Mouse (Mus musculus): ENCODE data around the gene Idh3g. TPM values are rescaled to one million over a fixed set of nuclear protein-coding genes. Genes with fewer than 3 reads are reported as not detected.
A peak's percentile ranks its signal among the peaks of the same experiment; 100 is the strongest.

The Idh3g gene
- polyA plus RNA-seq, 1 experiment from 2014 or later, result 205 TPM

DNA sequence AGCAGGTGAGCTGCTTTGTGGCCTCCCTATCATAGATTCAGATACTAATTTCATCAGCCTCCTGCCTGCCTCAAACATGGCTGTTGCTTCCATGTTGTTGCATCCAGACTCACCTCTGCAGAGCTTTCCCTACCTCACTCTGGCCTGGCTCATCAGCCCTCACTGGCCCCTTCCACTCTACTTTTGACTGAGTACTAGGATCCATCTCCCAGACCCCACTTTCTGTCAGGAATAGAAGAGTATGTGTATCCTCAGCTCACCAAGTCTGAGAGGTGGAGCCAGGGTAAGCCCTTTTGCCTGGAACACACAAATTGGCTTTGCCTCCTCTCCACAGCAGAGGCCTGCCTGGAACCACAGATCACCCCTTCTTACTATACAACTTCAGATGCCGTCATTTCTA lies 1.8 kb upstream of the Idh3g start:
- ATAC-seq, result no peak
- WGBS, result 85% methylated on average over 1 of the region's 1 CpGs
- no peaks in the 10 kb centered on the region for H3K9me3 ChIP-seq (replicated peaks)
- peaks cover 22% of the 10 kb centered on the region; the same call in 1 of the 2 replicates for H3K36me3 ChIP-seq (ENCODE audit: poor library complexity, severe bottlenecking)
- H3K27ac ChIP-seq, result no peak overlapping the region
- no peak overlapping the region; the same call in 1 of the 2 replicates for H3K9ac ChIP-seq
- H3K4me1 ChIP-seq, result peaks cover 25% of the 10 kb centered on the region
- no peaks in the 10 kb centered on the region for H3K27me3 ChIP-seq
- H3K4me2 ChIP-seq, result peak overlapping the region; percentile 67
- H3K4me3 ChIP-seq, result no peak overlapping the region

DNA sequence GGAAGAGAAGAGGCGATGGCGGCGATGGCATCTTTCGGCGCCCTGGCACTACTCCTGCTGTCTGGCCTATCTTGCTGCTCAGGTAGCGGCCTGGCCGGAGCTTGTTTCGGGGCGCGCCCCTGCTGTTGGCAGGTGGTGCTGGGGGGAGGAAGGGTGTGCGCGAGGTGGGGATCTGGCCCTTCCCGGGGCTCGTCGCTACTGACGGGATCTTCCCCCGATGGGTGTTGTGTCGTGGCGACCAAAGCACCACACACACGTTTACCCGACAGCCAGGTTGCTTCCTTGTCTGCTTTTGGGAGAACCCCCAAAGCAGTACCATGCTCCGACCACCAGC lies 495 bp upstream of the Idh3g start:
- Histone ChIP-seq H3K36me3 (ENCODE audit: poor library complexity, severe bottlenecking) (peaks cover 24% of the 10 kb centered on the region; the same call in 1 of the 2 replicates), H3K27me3 (no peaks in the 10 kb centered on the region), H3K27ac (peak overlapping the region; percentile 84), H3K4me3 (peak overlapping the region; percentile 56), H3K9ac (peak overlapping the region; percentile 73), H3K4me1 (peaks cover 25% of the 10 kb centered on the region), H3K9me3 (replicated peaks) (no peaks in the 10 kb centered on the region), H3K4me2 (peak overlapping the region; percentile 67)
- peak; percentile 54; the same call in 1 of the 2 replicates for ATAC-seq
- 15% methylated on average over 19 of the region's 22 CpGs for WGBS

DNA sequence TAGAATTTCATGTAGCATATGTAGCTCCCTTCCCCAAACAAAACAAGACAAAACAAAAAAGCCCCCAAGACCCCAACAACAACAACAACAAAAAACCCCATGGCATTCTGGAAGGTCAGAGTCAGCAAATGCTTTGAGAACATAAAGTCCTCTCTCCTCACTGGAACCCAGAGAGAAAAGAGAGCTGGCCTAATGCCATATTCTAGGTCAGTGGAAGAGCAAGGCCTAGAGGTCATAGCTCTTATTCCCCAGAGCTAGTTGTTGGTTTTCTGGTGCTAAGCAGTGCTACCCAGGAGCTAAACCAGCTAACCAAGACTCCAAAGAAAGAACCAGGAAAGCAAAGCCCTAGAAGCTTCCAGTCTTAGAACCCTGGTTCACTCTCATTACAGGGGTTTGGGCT lies 1.0 kb downstream of the Idh3g start:
- Histone ChIP-seq H3K9ac (peak overlapping the region; percentile 73), H3K9me3 (replicated peaks) (no peaks in the 10 kb centered on the region), H3K4me3 (peak overlapping the region; percentile 56), H3K27ac (no peak overlapping the region), H3K27me3 (no peaks in the 10 kb centered on the region), H3K36me3 (ENCODE audit: poor library complexity, severe bottlenecking) (peaks cover 27% of the 10 kb centered on the region), H3K4me2 (peak overlapping the region; percentile 66), H3K4me1 (peaks cover 25% of the 10 kb centered on the region)
- no peak for ATAC-seq

DNA sequence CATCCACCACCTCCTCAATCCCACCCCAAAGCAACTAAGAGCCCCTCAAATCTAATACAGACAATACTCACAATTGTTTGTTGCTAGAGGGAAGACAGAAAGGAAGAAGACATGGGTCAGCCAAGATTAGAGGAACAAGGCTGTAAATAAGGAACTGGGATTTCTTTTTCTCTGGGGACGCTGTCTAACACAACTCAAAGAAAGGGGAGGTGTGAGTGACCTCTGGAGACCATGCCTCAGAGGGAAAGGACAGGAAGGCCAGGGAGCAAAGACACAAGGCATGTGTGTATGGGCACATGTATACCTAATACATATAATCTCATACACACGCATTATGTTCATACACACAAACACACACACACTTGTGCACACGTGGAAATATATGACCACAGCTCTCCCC lies 4.5 kb downstream of the Idh3g start:
- peaks cover 11% of the 10 kb centered on the region; the same call in 1 of the 2 replicates for H3K4me1 ChIP-seq
- WGBS, result 92% methylated on average over 3 of the region's 3 CpGs
- H3K27me3 ChIP-seq, result no peaks in the 10 kb centered on the region

DNA sequence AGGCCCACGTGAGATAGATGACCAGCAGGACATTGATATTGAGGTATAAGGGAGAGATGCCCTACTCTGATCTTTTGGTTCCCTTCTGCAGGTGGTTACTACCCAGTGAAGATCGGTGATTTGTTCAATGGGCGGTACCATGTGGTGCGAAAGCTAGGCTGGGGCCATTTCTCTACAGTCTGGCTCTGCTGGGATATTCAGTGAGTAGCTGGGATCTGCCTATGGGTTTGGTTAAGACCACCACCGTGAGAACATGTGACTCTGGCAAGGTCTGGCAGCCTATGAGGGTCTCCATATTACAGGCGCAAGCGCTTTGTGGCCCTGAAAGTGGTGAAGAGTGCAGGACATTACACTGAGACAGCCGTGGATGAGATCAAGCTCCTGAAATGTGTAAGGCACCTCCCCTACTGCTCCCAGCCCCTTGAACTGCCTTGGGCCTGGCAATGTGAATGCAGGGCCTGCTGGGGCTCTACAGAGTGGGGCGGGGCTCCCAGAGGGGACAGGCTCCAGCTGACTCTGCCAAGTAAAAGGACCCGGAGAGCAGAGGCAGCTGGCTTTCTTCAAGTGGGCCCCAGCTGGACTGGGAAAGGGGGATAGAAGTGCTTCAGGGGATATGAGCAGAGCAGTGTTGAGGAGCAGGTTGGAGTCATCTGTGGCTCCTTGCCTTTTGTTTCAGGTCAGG lies 11.8 kb downstream of the Idh3g start:
- Histone ChIP-seq H3K9ac (no peak overlapping the region), H3K4me1 (no peaks in the 10 kb centered on the region), H3K4me2 (no peak overlapping the region), H3K9me3 (replicated peaks) (no peaks in the 10 kb centered on the region), H3K4me3 (no peak overlapping the region), H3K27ac (no peak overlapping the region), H3K27me3 (no peaks in the 10 kb centered on the region), H3K36me3 (ENCODE audit: poor library complexity, severe bottlenecking) (peaks cover 39% of the 10 kb centered on the region)
- WGBS, result 69% methylated on average over 10 of the region's 10 CpGs
- ATAC-seq, result peak; percentile 61

More for the DNA sequence above, 4.5 kb downstream of the Idh3g start:
- no peak overlapping the region for H3K9ac ChIP-seq
- ATAC-seq, result no peak
- no peaks in the 10 kb centered on the region for H3K9me3 ChIP-seq (replicated peaks)
- peaks cover 50% of the 10 kb centered on the region for H3K36me3 ChIP-seq (ENCODE audit: poor library complexity, severe bottlenecking)
- H3K27ac ChIP-seq, result no peak overlapping the region
- H3K4me3 ChIP-seq, result no peak overlapping the region
- no peak overlapping the region for H3K4me2 ChIP-seq

- WGBS, result 58% methylated on average over 9 of the region's 9 CpGs
- Histone ChIP-seq H3K9ac (no peak within 1 kb of the TSS), H3K9me3 (replicated peaks) (no peaks in the 10 kb centered on the region), H3K27ac (no peak within 1 kb of the TSS), H3K4me3 (no peak within 1 kb of the TSS), H3K4me1 (no peaks in the 10 kb centered on the region), H3K36me3 (ENCODE audit: poor library complexity, severe bottlenecking) (peaks cover 32% of the 10 kb centered on the region), H3K27me3 (no peaks in the 10 kb centered on the region), H3K4me2 (no peak within 1 kb of the TSS)
- no peak for ATAC-seq
Observed at GRCm38 (mm10) chrX:73774168-73774760, 12.4 kb downstream of the Idh3g start, which contains the start of gene Srpk3. Gene Srpk3 (plus strand): TSS chrX:73774405.

DNA sequence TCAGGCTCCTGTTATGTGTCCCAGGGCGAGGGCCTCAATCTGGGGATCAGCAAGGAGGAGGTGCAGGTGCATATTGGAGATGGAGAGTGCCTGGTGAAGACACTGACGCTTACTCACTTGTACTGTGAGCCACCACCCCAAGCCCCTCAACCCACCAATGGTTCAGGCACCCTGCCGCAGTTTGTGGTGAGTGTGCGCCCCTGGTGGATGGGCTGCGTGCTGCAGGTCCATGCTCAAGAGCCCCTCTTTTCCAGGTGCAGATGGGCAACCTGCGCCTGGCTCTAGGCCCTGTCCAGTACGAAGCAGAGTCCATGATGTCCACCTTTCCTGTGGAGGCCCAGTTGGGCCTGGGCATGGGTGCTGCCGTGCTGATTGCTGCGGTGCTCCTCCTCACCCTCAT lies 19.4 kb downstream of the Idh3g start:
- Histone ChIP-seq H3K9ac (no peak overlapping the region), H3K36me3 (ENCODE audit: poor library complexity, severe bottlenecking) (no peaks in the 10 kb centered on the region), H3K27ac (no peak overlapping the region), H3K27me3 (no peaks in the 10 kb centered on the region), H3K4me3 (no peak overlapping the region), H3K4me1 (no peaks in the 10 kb centered on the region), H3K4me2 (no peak overlapping the region), H3K9me3 (replicated peaks) (no peaks in the 10 kb centered on the region)
- ATAC-seq, result no peak
- 67% methylated on average over 9 of the region's 9 CpGs for WGBS

- 68% methylated on average over 1 of the region's 1 CpGs for WGBS
- no peak for ATAC-seq
Observed at GRCm38 (mm10) chrX:73765311-73765710, 21.4 kb downstream of the Idh3g start.

DNA sequence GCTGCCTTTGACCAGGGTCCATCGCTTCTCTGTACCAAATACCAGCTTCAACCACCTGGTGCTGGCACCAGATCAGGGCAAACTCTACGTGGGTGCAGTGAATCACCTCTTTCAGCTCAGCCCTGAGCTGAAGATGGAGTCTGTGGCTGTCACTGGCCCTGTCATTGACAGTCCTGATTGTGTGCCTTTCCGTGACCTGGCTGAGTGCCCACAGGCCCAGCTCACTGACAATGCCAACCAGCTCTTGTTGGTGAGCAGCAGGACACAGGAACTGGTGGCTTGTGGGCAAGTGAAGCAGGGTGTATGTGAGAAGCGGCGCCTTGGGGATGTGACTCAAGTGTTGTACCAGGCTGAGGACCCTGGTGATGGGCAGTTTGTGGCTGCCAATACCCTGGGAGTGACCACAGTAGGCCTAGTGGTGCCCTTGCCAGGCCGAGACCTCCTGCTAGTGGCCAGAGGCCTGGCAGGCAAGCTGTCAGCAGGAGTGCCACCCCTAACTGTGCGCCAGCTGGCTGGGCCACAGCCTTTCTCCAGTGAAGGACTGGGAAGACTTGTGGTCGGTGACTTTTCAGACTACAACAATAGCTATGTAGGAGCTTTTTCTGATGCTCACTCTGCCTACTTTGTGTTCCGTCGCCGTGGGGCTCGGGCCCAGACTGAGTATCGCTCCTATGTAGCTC lies 27.9 kb downstream of the Idh3g start:
- WGBS, result 78% methylated on average over 13 of the region's 13 CpGs
- Histone ChIP-seq H3K4me3 (no peak overlapping the region), H3K4me1 (no peaks in the 10 kb centered on the region), H3K27ac (no peak overlapping the region), H3K4me2 (no peak overlapping the region), H3K9me3 (replicated peaks) (no peaks in the 10 kb centered on the region), H3K36me3 (ENCODE audit: poor library complexity, severe bottlenecking) (no peaks in the 10 kb centered on the region), H3K9ac (no peak overlapping the region), H3K27me3 (no peaks in the 10 kb centered on the region)
- ATAC-seq, result no peak

More at GRCm38 (mm10) chrX:73765311-73765710, 21.4 kb downstream of the Idh3g start:
- H3K27me3 ChIP-seq, result no peaks in the 10 kb centered on the region
- H3K36me3 ChIP-seq (ENCODE audit: poor library complexity, severe bottlenecking), result no peaks in the 10 kb centered on the region
- H3K9ac ChIP-seq, result no peak overlapping the region
- no peak overlapping the region for H3K4me3 ChIP-seq
- H3K4me1 ChIP-seq, result no peaks in the 10 kb centered on the region
- no peak overlapping the region for H3K4me2 ChIP-seq
- no peak overlapping the region for H3K27ac ChIP-seq
- no peaks in the 10 kb centered on the region for H3K9me3 ChIP-seq (replicated peaks)

DNA sequence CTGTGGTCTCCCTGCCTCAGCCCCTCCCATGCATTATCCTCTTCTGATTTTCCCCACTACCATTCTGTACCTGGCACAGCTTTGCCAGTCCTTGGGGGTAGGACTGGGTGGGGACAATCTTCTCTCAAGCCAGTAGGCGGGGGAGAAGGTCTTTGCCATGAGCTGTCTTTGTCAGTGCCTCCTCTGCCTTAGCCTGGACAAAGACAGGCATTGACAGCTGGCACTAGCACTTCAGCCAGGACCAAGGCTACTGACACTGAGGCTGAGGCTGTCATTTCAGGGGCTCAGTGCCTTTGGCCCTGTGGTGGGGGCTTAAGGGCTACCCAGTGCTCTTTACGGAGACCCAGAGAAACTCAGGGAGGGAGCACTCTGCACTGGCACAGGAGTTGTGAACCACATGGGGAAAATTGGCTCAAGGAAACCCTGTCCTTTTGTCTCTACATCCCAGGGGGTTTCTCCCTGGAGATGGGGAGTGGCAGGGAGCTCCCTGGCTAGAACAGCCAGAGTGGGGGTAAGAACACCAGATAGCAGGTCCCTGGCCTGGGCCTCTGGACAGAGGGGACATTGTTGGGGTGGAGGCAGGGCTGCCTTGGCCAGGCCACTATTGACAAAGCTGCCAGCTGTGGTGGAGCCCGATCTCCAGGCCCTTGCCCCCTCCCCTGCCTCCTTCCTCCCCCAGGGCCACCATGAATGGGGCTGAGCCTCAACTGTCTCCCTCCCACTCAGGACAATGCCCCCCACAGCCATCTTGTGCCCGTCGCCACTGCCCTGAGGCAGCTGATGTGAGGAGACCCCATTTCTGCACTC lies 30.2 kb downstream of the Idh3g start, which contains the start of gene Plxnb3:
TSS of gene Plxnb3 (plus strand) at position 757 of the 807 bp plus-strand sequence.
- Histone ChIP-seq H3K27ac (no peak within 1 kb of the TSS), H3K36me3 (ENCODE audit: poor library complexity, severe bottlenecking) (no peaks in the 10 kb centered on the region), H3K9me3 (replicated peaks) (no peaks in the 10 kb centered on the region), H3K4me3 (no peak within 1 kb of the TSS), H3K9ac (no peak within 1 kb of the TSS), H3K4me2 (no peak within 1 kb of the TSS), H3K27me3 (no peaks in the 10 kb centered on the region), H3K4me1 (no peaks in the 10 kb centered on the region)
- no peak for ATAC-seq
- 67% methylated on average over 5 of the region's 5 CpGs for WGBS

- Histone ChIP-seq H3K27ac (no peak overlapping the region), H3K4me3 (no peak overlapping the region), H3K9ac (no peak overlapping the region), H3K27me3 (no peaks in the 10 kb centered on the region), H3K9me3 (replicated peaks) (no peaks in the 10 kb centered on the region), H3K4me2 (no peak overlapping the region), H3K36me3 (ENCODE audit: poor library complexity, severe bottlenecking) (no peaks in the 10 kb centered on the region), H3K4me1 (no peaks in the 10 kb centered on the region)
- 88% methylated on average over 1 of the region's 1 CpGs for WGBS
- no peak for ATAC-seq
Observed at GRCm38 (mm10) chrX:73748977-73749376, 37.7 kb downstream of the Idh3g start.

Measured in forebrain, embryonic 13.5 days (tissue).